ENCODE assay signal across 8 mouse cellular contexts in the genomic region with DNA sequence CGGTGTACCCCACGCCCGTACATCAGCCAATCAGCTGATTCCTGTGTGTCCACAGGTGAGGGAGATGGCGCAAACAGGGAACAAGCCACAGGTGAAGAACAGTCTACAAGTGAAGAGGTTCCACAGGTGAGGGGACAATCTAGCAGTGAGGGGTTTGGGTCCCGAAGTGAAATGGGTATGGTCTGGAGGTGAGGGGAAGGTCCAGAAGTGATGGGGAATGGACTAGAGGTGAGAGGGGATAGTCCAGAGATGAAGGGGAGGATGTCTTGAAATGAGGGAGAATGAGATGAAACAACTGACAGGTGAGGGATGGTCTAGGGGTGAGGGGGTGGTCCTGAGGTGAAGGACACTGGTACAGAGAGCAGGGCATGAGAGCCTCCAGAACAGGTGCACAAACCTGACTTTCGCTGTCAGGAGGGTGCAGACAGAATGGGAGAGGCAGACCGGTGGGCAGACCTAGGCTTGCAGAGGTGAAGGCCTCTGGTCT. TPM values are rescaled to one million over a fixed set of nuclear protein-coding genes. Genes with fewer than 3 reads are reported as not detected.
DNase-seq lines count a peak whose midpoint lies in the region; ATAC-seq and TF ChIP-seq lines count a peak whose summit lies in the region.

No protein-coding gene starts in this region.

- TF ChIP-seq POLR2A in cerebellum, adult 2 months (IDR thresholded peaks at IDR 0.05; ENCODE audit: borderline replicate concordance, insufficient read depth, low read length): 0 out of 2 replicates have a peak, but pooled peaks have one; percentile 6
- no peak for TF ChIP-seq POLR2A in limb, embryonic 14.5 days (IDR thresholded peaks at IDR 0.05; ENCODE audit: borderline replicate concordance, extremely low read depth, insufficient read depth, insufficient read length)

- WGBS in cerebellum, adult 2 months: 25% methylated on average over 7 of the region's 7 CpGs
- WGBS in neural tube, embryonic 11.5 days: 23% methylated on average over 7 of the region's 7 CpGs
- WGBS in limb, embryonic 14.5 days: 27% methylated on average over 7 of the region's 7 CpGs
- 20% methylated on average over 7 of the region's 7 CpGs for WGBS in stomach, embryonic 16.5 days

- TF ChIP-seq CTCF in cerebellum, adult 2 months (IDR thresholded peaks at IDR 0.05; ENCODE audit: borderline replicate concordance, insufficient read depth, low read depth, low read length): no peak

- H3K4me3 ChIP-seq in cerebellum, adult 2 months (replicated peaks; ENCODE audit: insufficient read depth, low read depth, low read length): peak overlapping the region; percentile 90
- H3K4me3 ChIP-seq in neural tube, embryonic 11.5 days (ENCODE audit: low read depth, low read length): peak overlapping the region; percentile 94
- H3K4me3 ChIP-seq in limb, embryonic 14.5 days (replicated peaks; ENCODE audit: low read length): peak overlapping the region; percentile 94
- peak overlapping the region; percentile 87 for H3K4me3 ChIP-seq in stomach, embryonic 16.5 days (replicated peaks; ENCODE audit: low read length)

- DNase-seq in cerebellum, adult 2 months: no peak
- no peak for DNase-seq in cerebellum, adult 9-11 months
- DNase-seq in neural tube, embryonic 11.5 days (ENCODE audit: low spot score): no peak
- no peak for DNase-seq in neural tube, embryonic 10.5 days (ENCODE audit: extremely low spot score, low spot score)
- no peak for DNase-seq in limb, embryonic 14.5 days (ENCODE audit: low spot score)
- no peak for DNase-seq in gastrocnemius, postnatal 36 days
- DNase-seq in layer of hippocampus, adult 11-12 months (ENCODE audit: low spot score): no peak

- peak overlapping the region; percentile 94 for H3K4me2 ChIP-seq in neural tube, embryonic 11.5 days (ENCODE audit: low read depth)
- H3K4me2 ChIP-seq in limb, embryonic 14.5 days (replicated peaks; ENCODE audit: low read depth, low read length, severe bottlenecking): peak overlapping the region; percentile 90
- H3K4me2 ChIP-seq in stomach, embryonic 16.5 days (ENCODE audit: low read depth, low read length): peak overlapping the region; percentile 89

- no peak overlapping the region for H3K27ac ChIP-seq in cerebellum, adult 2 months (ENCODE audit: insufficient read depth, low read length)
- no peak overlapping the region for H3K27ac ChIP-seq in neural tube, embryonic 11.5 days (ENCODE audit: low read depth, low read length)
- H3K27ac ChIP-seq in limb, embryonic 14.5 days (replicated peaks; ENCODE audit: low read depth, low read length): no peak overlapping the region
- H3K27ac ChIP-seq in stomach, embryonic 16.5 days (ENCODE audit: low read length): peak overlapping the region; percentile 36; the same call in 1 of the 2 replicates

- H3K9ac ChIP-seq in neural tube, embryonic 11.5 days (ENCODE audit: low read length): peak overlapping the region; percentile 95
- H3K9ac ChIP-seq in limb, embryonic 14.5 days (ENCODE audit: low read depth, low read length, severe bottlenecking): peak overlapping the region; percentile 96
- H3K9ac ChIP-seq in stomach, embryonic 16.5 days (ENCODE audit: low read length): peak overlapping the region; percentile 97

- no peak; the same call in 1 of the 2 replicates for ATAC-seq in neural tube, embryonic 11.5 days (ENCODE audit: insufficient read depth, low FRiP score, low TSS enrichment)
- ATAC-seq in limb, embryonic 14.5 days (ENCODE audit: low FRiP score, low read depth): no peak; the same call in 1 of the 2 replicates
- ATAC-seq in stomach, embryonic 16.5 days (ENCODE audit: insufficient read depth, low FRiP score): no peak

- H3K27me3 ChIP-seq in cerebellum, adult 2 months (ENCODE audit: control insufficient read depth, insufficient read depth, low read length): no peaks in the 10 kb centered on the region
- H3K27me3 ChIP-seq in neural tube, embryonic 11.5 days (ENCODE audit: control insufficient read depth, insufficient read depth, low read length): no peaks in the 10 kb centered on the region
- no peaks in the 10 kb centered on the region for H3K27me3 ChIP-seq in limb, embryonic 14.5 days (ENCODE audit: control insufficient read depth, insufficient read depth, low read length)
- H3K27me3 ChIP-seq in stomach, embryonic 16.5 days (ENCODE audit: control insufficient read depth, insufficient read depth, low read length): no peaks in the 10 kb centered on the region

- no peaks in the 10 kb centered on the region for H3K9me3 ChIP-seq in neural tube, embryonic 11.5 days (ENCODE audit: control insufficient read depth, low read length)
- H3K9me3 ChIP-seq in limb, embryonic 14.5 days (ENCODE audit: control insufficient read depth, low read length): no peaks in the 10 kb centered on the region
- no peaks in the 10 kb centered on the region for H3K9me3 ChIP-seq in stomach, embryonic 16.5 days (replicated peaks; ENCODE audit: control insufficient read depth, low read length)

- H3K36me3 ChIP-seq in neural tube, embryonic 11.5 days (ENCODE audit: control insufficient read depth, insufficient read depth, low read length): no peaks in the 10 kb centered on the region; the same call in 1 of the 2 replicates
- peaks cover 4% of the 10 kb centered on the region; the same call in 1 of the 2 replicates for H3K36me3 ChIP-seq in limb, embryonic 14.5 days (ENCODE audit: control insufficient read depth, insufficient read depth, low read length)
- peaks cover 4% of the 10 kb centered on the region; the same call in 1 of the 2 replicates for H3K36me3 ChIP-seq in stomach, embryonic 16.5 days (ENCODE audit: control insufficient read depth, insufficient read depth, low read length)

- intact Hi-C loops in gastrocnemius, postnatal 36 days (cut with DNase I): no loop called here

- peaks cover 15% of the 10 kb centered on the region for H3K4me1 ChIP-seq in cerebellum, adult 2 months (ENCODE audit: control insufficient read depth, insufficient read depth, low read length)
- peaks cover 14% of the 10 kb centered on the region for H3K4me1 ChIP-seq in neural tube, embryonic 11.5 days (ENCODE audit: control insufficient read depth, insufficient read depth, low read length)
- peaks cover 11% of the 10 kb centered on the region for H3K4me1 ChIP-seq in limb, embryonic 14.5 days (ENCODE audit: control insufficient read depth, insufficient read depth, low read length)
- H3K4me1 ChIP-seq in stomach, embryonic 16.5 days (ENCODE audit: control insufficient read depth, insufficient read depth, low read length): peaks cover 19% of the 10 kb centered on the region

RNA-seq across cellular contexts. Expression of a gene that starts 0.3 kb away (rescaled TPM):
- 70.3 and 71.8 TPM in 2 replicates for polyA plus RNA-seq in cerebellum, adult 2 months (2012; rRNA removed)
- polyA plus RNA-seq in neural tube, embryonic 11.5 days (2014; fragmentation: Nextera tagmentation; extraction: Ambion mirVana): 50.8 and 58.2 TPM in 2 replicates
- 162 and 237 TPM in 2 replicates for polyA plus RNA-seq in limb, embryonic 14.5 days (2012; rRNA removed)
- 56.5 and 69.8 TPM in 2 replicates for polyA plus RNA-seq in limb, embryonic 14.5 days (2014; fragmentation: Nextera tagmentation; extraction: Ambion mirVana)
- 40.7 and 46.8 TPM in 2 replicates for polyA plus RNA-seq in stomach, embryonic 16.5 days (2015; fragmentation: Nextera tagmentation; extraction: Ambion mirVana)
- 10 to 100 TPM; 14.0 to 15.2 TPM for total RNA-seq in gastrocnemius, postnatal 36 days (2021)

RNA-seq across cellular contexts. Expression of a gene that starts 21.7 kb away (rescaled TPM):
- 9.2 and 10.4 TPM in 2 replicates for polyA plus RNA-seq in cerebellum, adult 2 months (2012; rRNA removed)
- 21.2 and 23.2 TPM in 2 replicates for polyA plus RNA-seq in neural tube, embryonic 11.5 days (2014; fragmentation: Nextera tagmentation; extraction: Ambion mirVana)
- 15.9 and 21.9 TPM in 2 replicates for polyA plus RNA-seq in limb, embryonic 14.5 days (2012; rRNA removed)
- polyA plus RNA-seq in limb, embryonic 14.5 days (2014; fragmentation: Nextera tagmentation; extraction: Ambion mirVana): 26.1 and 27.7 TPM in 2 replicates
- polyA plus RNA-seq in stomach, embryonic 16.5 days (2015; fragmentation: Nextera tagmentation; extraction: Ambion mirVana): 69.9 and 88.4 TPM in 2 replicates
- total RNA-seq in gastrocnemius, postnatal 36 days (2021): under 1 TPM; 0.56 to 0.96 TPM

RNA-seq across cellular contexts. Expression of a gene that starts 31.9 kb away (rescaled TPM):
- not detected in 2 replicates for polyA plus RNA-seq in cerebellum, adult 2 months (2012; rRNA removed)
- not detected in 2 replicates for polyA plus RNA-seq in neural tube, embryonic 11.5 days (2014; fragmentation: Nextera tagmentation; extraction: Ambion mirVana)
- not detected in 2 replicates for polyA plus RNA-seq in limb, embryonic 14.5 days (2012; rRNA removed)
- polyA plus RNA-seq in limb, embryonic 14.5 days (2014; fragmentation: Nextera tagmentation; extraction: Ambion mirVana): not detected in 2 replicates
- not detected in 2 replicates for polyA plus RNA-seq in stomach, embryonic 16.5 days (2015; fragmentation: Nextera tagmentation; extraction: Ambion mirVana)
- not detected for total RNA-seq in gastrocnemius, postnatal 36 days (2021)

RNA-seq across cellular contexts. Expression of a gene that starts 58.5 kb away (rescaled TPM):
- 3.1 and 3.2 TPM in 2 replicates for polyA plus RNA-seq in cerebellum, adult 2 months (2012; rRNA removed)
- 0.08 TPM in 1 of 2 replicates, not detected in the other for polyA plus RNA-seq in neural tube, embryonic 11.5 days (2014; fragmentation: Nextera tagmentation; extraction: Ambion mirVana)
- 1.0 and 1.2 TPM in 2 replicates for polyA plus RNA-seq in limb, embryonic 14.5 days (2012; rRNA removed)
- polyA plus RNA-seq in limb, embryonic 14.5 days (2014; fragmentation: Nextera tagmentation; extraction: Ambion mirVana): not detected in 2 replicates
- polyA plus RNA-seq in stomach, embryonic 16.5 days (2015; fragmentation: Nextera tagmentation; extraction: Ambion mirVana): 0.03 TPM in 1 of 2 replicates, not detected in the other
- under 1 TPM; 0.10 to 0.25 TPM for total RNA-seq in gastrocnemius, postnatal 36 days (2021)
